Mouse (Mus musculus) heart, adult 2 months (tissue): ENCODE data around the gene Ctnna3. TPM values are rescaled to one million over a fixed set of nuclear protein-coding genes. Genes with fewer than 3 reads are reported as not detected.

Experiments used
- DNase-seq, 2 experiments: peaks; one replicate each; pipeline ENCODE4 v3.0.0; 2021
- H3K27ac ChIP-seq: fragments of 200-600 bp; 2 replicates; pipeline ENCODE4 v1.8.1; 2022
- H3K27me3 ChIP-seq: fragments of 200-500 bp; 2 replicates; pipeline ENCODE4 v1.6.1; 2012; ENCODE audit warnings: mild to moderate bottlenecking, low read length, inconsistent platforms, mixed read lengths; ENCODE audit not compliant: control insufficient read depth, insufficient read depth
- H3K36me3 ChIP-seq: fragments of 200-500 bp; 2 replicates; pipeline ENCODE4 v1.6.1; 2012; ENCODE audit warnings: low read length, inconsistent platforms; ENCODE audit not compliant: control insufficient read depth, insufficient read depth
- H3K4me1 ChIP-seq: fragments of 200-500 bp; 2 replicates; pipeline ENCODE4 v1.6.1; 2011; ENCODE audit warnings: low read length; ENCODE audit not compliant: control insufficient read depth, insufficient read depth
- H3K4me3 ChIP-seq: fragments of 200-600 bp; 2 replicates; pipeline ENCODE4 v1.8.1; 2022
- H3K79me2 ChIP-seq: fragments of 200-500 bp; replicated peaks from 2 replicates; pipeline ENCODE4 v1.6.1; 2012; ENCODE audit warnings: mild to moderate bottlenecking, inconsistent platforms, low read length, moderate library complexity, mixed read lengths; ENCODE audit not compliant: control insufficient read depth, insufficient read depth
- H3K9ac ChIP-seq: fragments of 200-500 bp; 2 replicates; pipeline ENCODE4 v1.6.1; 2012; ENCODE audit warnings: low read depth, mild to moderate bottlenecking, control low read depth, inconsistent platforms, low read length, mixed read lengths
- CTCF ChIP-seq: fragments of 200-600 bp; IDR thresholded peaks from 2 replicates; pipeline ENCODE4 v1.8.1; 2022; ENCODE audit warnings: antibody characterized with exemption, mild to moderate bottlenecking, moderate library complexity
- EP300 ChIP-seq: fragments of 200-500 bp; IDR thresholded peaks from 2 replicates; pipeline ENCODE4 v1.6.1; 2011; ENCODE audit warnings: low read depth, low read length, control low read depth; ENCODE audit not compliant: insufficient read depth
- POLR2A ChIP-seq: fragments of 200-500 bp; IDR thresholded peaks from 2 replicates; pipeline ENCODE4 v1.6.1; 2011; ENCODE audit warnings: mild to moderate bottlenecking, low read depth, low read length, control low read depth; ENCODE audit not compliant: insufficient read depth
- WGBS: fragments of 180-500 bp; shearing (Covaris S2); methylation state at CpG from one replicate; pipeline ENCODE4 v1.1.7; 2018; 5-methylcytosine and 5-hydroxymethylcytosine counted together
- intact Hi-C: fragments of 180-260 bp; cut with DNase I; formaldehyde crosslinking; loops from one replicate; pipeline ENCODE4 v1.15.1; 2025
- polyA plus RNA-seq: library from polyadenylated mRNA; depleted of rRNA; stranded (reverse); fragments of >200 nt; gene quantifications from 2 replicates; pipeline ENCODE4 v1.2.3, GENCODE M21; 2012
- total RNA-seq, 2 experiments: library from RNA; stranded (reverse); gene quantifications; 2 replicates each; pipeline ENCODE4 v1.2.3; 2021

The Ctnna3 gene
- total and polyA plus RNA-seq, 3 experiments, result 6.4 to 54.6 (median 46.9) TPM

GRCm38 (mm10) chr10:64075944-64076343, 646.0 kb downstream of the Ctnna3 start:
- intact Hi-C loops, result no loop called here
- WGBS, result 33% methylated on average over 5 of the region's 5 CpGs
- TF ChIP-seq POLR2A, result no peak
- no peaks in the 10 kb centered on the region for H3K79me2 ChIP-seq
- no peaks in the 10 kb centered on the region; the same call in 1 of the 2 replicates for H3K4me1 ChIP-seq
- no peak overlapping the region for H3K4me3 ChIP-seq
- H3K27ac ChIP-seq, result no peak overlapping the region
- H3K27me3 ChIP-seq, result no peaks in the 10 kb centered on the region
- H3K36me3 ChIP-seq, result no peaks in the 10 kb centered on the region
- peak in 1 of 2 experiments; percentile 41 for DNase-seq
- H3K9ac ChIP-seq, result no peak overlapping the region

- H3K36me3 ChIP-seq, result no peaks in the 10 kb centered on the region
- 35% methylated on average over 10 of the region's 10 CpGs for WGBS
- H3K79me2 ChIP-seq, result no peaks in the 10 kb centered on the region
- no peaks in the 10 kb centered on the region for H3K27me3 ChIP-seq
- no peak overlapping the region for H3K4me3 ChIP-seq
- intact Hi-C loops, result no loop called here
- no peak overlapping the region for H3K9ac ChIP-seq
- no peak for TF ChIP-seq CTCF
- TF ChIP-seq EP300, result no peak
- no peak for TF ChIP-seq POLR2A
- no peak overlapping the region for H3K27ac ChIP-seq
- no peaks in the 10 kb centered on the region; the same call in 1 of the 2 replicates for H3K4me1 ChIP-seq
- no peak for DNase-seq
Observed at GRCm38 (mm10) chr10:64076410-64077052, 646.6 kb downstream of the Ctnna3 start.

GRCm38 (mm10) chr10:64082345-64082744, 652.4 kb downstream of the Ctnna3 start:
- no peaks in the 10 kb centered on the region for H3K79me2 ChIP-seq
- no peaks in the 10 kb centered on the region for H3K36me3 ChIP-seq
- TF ChIP-seq CTCF (no peak), POLR2A (no peak), EP300 (no peak)
- H3K4me3 ChIP-seq, result no peak overlapping the region
- 65% methylated on average over 3 of the region's 3 CpGs for WGBS
- no peak overlapping the region for H3K27ac ChIP-seq
- H3K4me1 ChIP-seq, result no peaks in the 10 kb centered on the region
- H3K27me3 ChIP-seq, result no peaks in the 10 kb centered on the region
- H3K9ac ChIP-seq, result no peak overlapping the region
- intact Hi-C loops, result no loop called here
- DNase-seq, result no peak

GRCm38 (mm10) chr10:64083813-64084212, 653.9 kb downstream of the Ctnna3 start:
- no peak for DNase-seq
- no peak overlapping the region for H3K9ac ChIP-seq
- intact Hi-C loops, result loop anchor here (2.0 kb wide), 1 partner anchor 191 kb away; no protein-coding TSS in a partner anchor

GRCm38 (mm10) chr10:64084465-64084864, 654.6 kb downstream of the Ctnna3 start:
- intact Hi-C loops, result loop anchor here (2.0 kb wide), 1 partner anchor 190 kb away; no protein-coding TSS in a partner anchor
- Histone ChIP-seq H3K27me3 (no peaks in the 10 kb centered on the region; the same call in 1 of the 2 replicates), H3K27ac (no peak overlapping the region), H3K4me1 (no peaks in the 10 kb centered on the region), H3K36me3 (no peaks in the 10 kb centered on the region), H3K4me3 (no peak overlapping the region), H3K9ac (no peak overlapping the region), H3K79me2 (no peaks in the 10 kb centered on the region)
- 46% methylated on average over 4 of the region's 4 CpGs for WGBS
- DNase-seq, result no peak
- no peak for TF ChIP-seq POLR2A
- no peak for TF ChIP-seq EP300
- TF ChIP-seq CTCF, result no peak

More at GRCm38 (mm10) chr10:64083813-64084212, 653.9 kb downstream of the Ctnna3 start:
- Histone ChIP-seq H3K36me3 (no peaks in the 10 kb centered on the region), H3K27me3 (no peaks in the 10 kb centered on the region; the same call in 1 of the 2 replicates), H3K4me3 (no peak overlapping the region), H3K4me1 (no peaks in the 10 kb centered on the region), H3K79me2 (no peaks in the 10 kb centered on the region), H3K27ac (no peak overlapping the region)
- WGBS, result 61% methylated on average over 11 of the region's 11 CpGs
- TF ChIP-seq POLR2A, result no peak
- TF ChIP-seq CTCF, result no peak
- no peak for TF ChIP-seq EP300

- intact Hi-C loops, result loop anchor here (5.0 kb wide), 1 partner anchor 504 kb away; no protein-coding TSS in a partner anchor
- H3K27ac ChIP-seq, result no peak overlapping the region
- H3K27me3 ChIP-seq, result no peaks in the 10 kb centered on the region; the same call in 1 of the 2 replicates
- H3K9ac ChIP-seq, result no peak overlapping the region
- H3K4me1 ChIP-seq, result no peaks in the 10 kb centered on the region
- no peak overlapping the region for H3K4me3 ChIP-seq
- no peak for TF ChIP-seq EP300
- no peak for TF ChIP-seq POLR2A
- no peak for TF ChIP-seq CTCF
- 78% methylated on average over 16 of the region's 16 CpGs for WGBS
- H3K79me2 ChIP-seq, result no peaks in the 10 kb centered on the region
- no peak for DNase-seq
- no peaks in the 10 kb centered on the region for H3K36me3 ChIP-seq
Observed at GRCm38 (mm10) chr10:64086183-64086566, 656.3 kb downstream of the Ctnna3 start.
